Mouse (Mus musculus) B cell, adult (primary cell): Measurements from ENCODE around the gene 8030411F24Rik. TPM values are rescaled to one million over a fixed set of nuclear protein-coding genes. Genes with fewer than 3 reads are reported as not detected.

Source experiments
- total RNA-seq: library from RNA; stranded (reverse); gene quantifications from 4 replicates; pipeline ENCODE4 v1.2.4, GENCODE M21; 2023; ENCODE audit not compliant: inconsistent age

Gene 8030411F24Rik
- total RNA-seq, result not detected in 4 replicates

GRCm38 (mm10) chr2:148781709-148782108 is at the start of gene 8030411F24Rik:
Gene 8030411F24Rik, plus strand, starts transcription at chr2:148782009.

GRCm38 (mm10) chr2:148732327-148733000 is 49.3 kb upstream of the 8030411F24Rik start, which contains the start of gene Napb:
Gene Napb, minus strand, starts transcription at chr2:148732467.

GRCm38 (mm10) chr2:148750058-148750457 is 31.8 kb upstream of the 8030411F24Rik start, which contains the start of gene Cstl1:
Gene Cstl1, plus strand, starts transcription at chr2:148750358.

DNA sequence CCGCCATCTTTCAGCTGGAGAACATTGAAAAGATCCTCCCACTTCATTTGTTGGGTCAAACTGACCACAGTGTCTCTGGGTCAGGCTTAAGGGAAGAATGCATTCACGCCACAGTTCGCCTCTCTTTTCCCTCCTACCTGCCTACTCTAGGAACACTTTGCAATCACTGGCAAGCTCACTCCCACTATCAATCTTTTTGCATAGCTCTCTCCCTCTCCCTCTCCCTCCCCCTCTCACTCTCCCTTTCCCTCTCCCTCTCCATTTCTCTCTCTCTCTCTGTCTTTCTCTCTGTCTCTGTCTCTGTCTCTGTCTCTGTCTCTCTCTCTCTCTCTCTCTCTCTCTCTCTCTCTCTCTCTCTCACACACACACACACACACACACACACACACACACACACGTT is 10.4 kb upstream of the 8030411F24Rik start, which contains the start of gene Cst11:
TSS of gene Cst11 (minus strand) at position 101 of the 400 bp plus-strand sequence.

DNA sequence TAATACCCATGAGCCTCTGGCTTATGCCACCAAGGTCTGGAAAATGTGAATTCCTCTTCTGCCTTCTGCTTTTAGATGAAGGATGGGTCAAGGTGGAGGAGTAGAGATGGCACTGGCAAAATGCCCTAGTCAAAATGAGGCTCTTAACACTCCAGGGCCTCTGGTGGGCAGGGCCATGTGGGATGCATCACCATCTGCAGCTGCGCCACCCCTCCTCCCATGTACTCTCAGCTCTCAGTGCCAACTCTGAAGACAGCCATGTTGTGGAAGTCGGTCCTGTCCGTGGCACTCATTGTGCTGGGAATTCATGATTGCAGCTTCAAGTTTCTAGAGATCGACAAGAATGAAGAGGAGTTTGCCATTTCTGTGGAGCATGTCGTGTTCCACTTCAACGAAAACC is 7.3 kb downstream of the 8030411F24Rik start, which contains the start of gene Cst12:
TSS of gene Cst12 (plus strand) at position 220 of the 400 bp plus-strand sequence.

GRCm38 (mm10) chr2:148798485-148798884 is 16.7 kb downstream of the 8030411F24Rik start, which contains the start of gene Cst8:
Gene Cst8, plus strand, starts transcription at chr2:148798785.

GRCm38 (mm10) chr2:148819909-148820308 is 38.1 kb downstream of the 8030411F24Rik start, which contains the start of gene Cst13:
Gene Cst13, plus strand, starts transcription at chr2:148820081.

GRCm38 (mm10) chr2:148834912-148835311 is 53.1 kb downstream of the 8030411F24Rik start, which contains the start of gene Cst9:
Gene Cst9, plus strand, starts transcription at chr2:148835147.

Other genes starting within 250 kb of the 8030411F24Rik start
- 9.2 to 17.2 TPM (median 15.0 TPM) in 4 replicates for gene Nxt1, start 109.4 kb upstream of the 8030411F24Rik start, total RNA-seq
- gene Gzf1, start 101.0 kb upstream of the 8030411F24Rik start, total RNA-seq, result 9.4 to 12.7 TPM (median 10.3 TPM) in 4 replicates
- gene Napb, start 49.5 kb upstream of the 8030411F24Rik start, total RNA-seq, result 0.48 to 0.75 TPM (median 0.61 TPM) in 4 replicates
- not detected in 4 replicates for gene Cstl1, start 31.7 kb upstream of the 8030411F24Rik start, total RNA-seq
- gene Cst11, start 10.5 kb upstream of the 8030411F24Rik start, total RNA-seq, result not detected in 4 replicates
- gene Cst12, start 7.4 kb downstream of the 8030411F24Rik start, total RNA-seq, result not detected in 4 replicates
- not detected in 4 replicates for gene Cst8, start 16.8 kb downstream of the 8030411F24Rik start, total RNA-seq
- gene Cst13, start 38.1 kb downstream of the 8030411F24Rik start, total RNA-seq, result not detected in 4 replicates
- not detected in 4 replicates for gene Cst9, start 53.1 kb downstream of the 8030411F24Rik start, total RNA-seq
- gene 9230104L09Rik, start 83.0 kb downstream of the 8030411F24Rik start, total RNA-seq, result not detected in 4 replicates
- gene Cst3, start 93.7 kb downstream of the 8030411F24Rik start, total RNA-seq, result 164 to 193 TPM (median 173 TPM) in 4 replicates
- gene Gm1330, start 221.2 kb downstream of the 8030411F24Rik start, total RNA-seq, result not detected in 4 replicates
- not detected in 4 replicates for gene Gm10750, start 235.2 kb downstream of the 8030411F24Rik start, total RNA-seq